Mouse (Mus musculus): Measurements from ENCODE around the gene Dot1l. TPM values are rescaled to one million over a fixed set of nuclear protein-coding genes. Genes with fewer than 3 reads are reported as not detected.

The Dot1l gene
- 10 to 100 TPM; 53.2 to 64.6 TPM for total RNA-seq (2021)
- long read RNA-seq, experiment 1, partial matches to known transcripts = 17 of 31 reads
- long read RNA-seq, experiment 1, other reads (novel, unspliced or antisense) = 14 of 31 reads
- long read RNA-seq, experiment 2, partial matches to known transcripts = 2 of 3 reads
- long read RNA-seq, experiment 2, other reads (novel, unspliced or antisense) = 1 of 3 reads

- DNase-seq = peak; percentile 99
These were observed at the start of gene Dot1l for GRCm38 (mm10) chr10:80754594-80755290. Gene Dot1l, plus strand, starts transcription at chr10:80755206.

GRCm38 (mm10) chr10:80705479-80705878 lies 49.5 kb upstream of the Dot1l start:
- no peak for DNase-seq

GRCm38 (mm10) chr10:80710834-80711233 lies 44.2 kb upstream of the Dot1l start:
- DNase-seq = peak in 1 of 2 experiments; percentile 47

GRCm38 (mm10) chr10:80717281-80717680 lies 37.7 kb upstream of the Dot1l start:
- DNase-seq = peak; percentile 64 to 79

GRCm38 (mm10) chr10:80727369-80728127 lies 27.5 kb upstream of the Dot1l start:
- no peak for DNase-seq

GRCm38 (mm10) chr10:80732611-80733101 lies 22.4 kb upstream of the Dot1l start:
- DNase-seq = no peak

GRCm38 (mm10) chr10:80736731-80737130 lies 18.3 kb upstream of the Dot1l start:
- DNase-seq = peak; percentile 40 to 65

- no peak for DNase-seq
These were observed 16.3 kb upstream of the Dot1l start for GRCm38 (mm10) chr10:80738657-80739056.

GRCm38 (mm10) chr10:80741146-80741545 lies 13.9 kb upstream of the Dot1l start:
- peak in 1 of 2 experiments; percentile 39 for DNase-seq

- DNase-seq = peak in 1 of 2 experiments; percentile 29
These were observed 13.3 kb upstream of the Dot1l start for GRCm38 (mm10) chr10:80741634-80742179.

GRCm38 (mm10) chr10:80742180-80742978 lies 12.6 kb upstream of the Dot1l start, which contains the start of gene Ap3d1:
Gene Ap3d1, minus strand, starts transcription at chr10:80742264.
- DNase-seq = peak; percentile 97

- DNase-seq = peak; percentile 78 to 82
These were observed 10.7 kb upstream of the Dot1l start for GRCm38 (mm10) chr10:80744262-80744661.

GRCm38 (mm10) chr10:80747410-80747809 lies 7.6 kb upstream of the Dot1l start:
- DNase-seq = peak; percentile 86 to 88

- DNase-seq = peak; percentile 66 to 85
These were observed 6.4 kb upstream of the Dot1l start for GRCm38 (mm10) chr10:80748609-80749008.

GRCm38 (mm10) chr10:80751188-80751832 lies 3.7 kb upstream of the Dot1l start:
- peak; percentile 75 to 79 for DNase-seq

GRCm38 (mm10) chr10:80752079-80752625 lies 2.9 kb upstream of the Dot1l start:
- DNase-seq = peak; percentile 83 to 91

- no peak for DNase-seq
These were observed 447 bp downstream of the Dot1l start for GRCm38 (mm10) chr10:80755291-80756015.

- no peak for DNase-seq
These were observed 1.1 kb downstream of the Dot1l start for GRCm38 (mm10) chr10:80756099-80756498.

GRCm38 (mm10) chr10:80756509-80756908 lies 1.5 kb downstream of the Dot1l start:
- DNase-seq = no peak

- no peak for DNase-seq
These were observed 2.0 kb downstream of the Dot1l start for GRCm38 (mm10) chr10:80756967-80757366.
